Mouse (Mus musculus) natural killer cell, adult 2 months (primary cell): ENCODE results near the gene Coro1c.

Source experiments
- DNase-seq, 2 experiments: peaks; one replicate each; pipeline ENCODE4 v3.0.0; 2022; ENCODE audit warnings: low spot score in 2 of 2

Gene Coro1c

DNA sequence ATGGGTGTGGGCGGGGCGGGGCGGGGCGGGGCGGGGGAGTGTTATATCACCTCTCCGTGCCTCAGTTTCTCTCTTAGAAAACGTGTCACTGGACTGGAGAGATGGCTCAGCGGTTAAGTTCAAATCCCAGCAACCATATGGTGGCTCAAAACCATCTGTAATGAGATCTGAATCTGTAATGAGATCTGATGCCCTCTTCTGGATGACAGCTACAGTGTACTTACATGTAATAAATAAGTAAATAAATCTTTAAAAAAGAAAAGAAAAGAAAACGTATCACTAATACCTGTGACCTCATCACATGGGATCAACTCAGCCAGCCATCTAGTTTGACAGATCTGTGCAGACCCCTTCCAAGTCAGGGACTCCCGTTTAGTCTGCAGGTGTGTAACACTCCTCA is 21.0 kb upstream of the Coro1c start:
- no peak for DNase-seq

DNA sequence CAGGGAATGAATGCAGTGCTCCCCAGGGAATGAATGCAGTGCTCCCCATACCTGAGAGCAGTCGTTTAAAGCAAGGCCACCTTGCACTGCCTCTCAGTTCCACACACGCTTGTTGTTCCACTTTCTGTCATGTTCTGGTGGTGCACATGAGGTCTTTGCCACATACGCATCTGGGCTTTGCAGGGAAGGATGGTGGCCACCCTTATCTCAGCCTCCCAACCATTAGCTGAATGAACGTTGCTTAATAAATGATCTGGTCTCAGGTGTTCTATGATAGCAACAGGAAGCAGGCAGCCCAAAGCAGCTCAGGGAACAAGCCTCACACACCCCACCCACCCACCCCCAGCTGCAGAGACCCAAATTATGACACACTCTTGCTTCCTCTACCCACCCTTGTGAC is 16.1 kb upstream of the Coro1c start:
- DNase-seq: no peak

DNA sequence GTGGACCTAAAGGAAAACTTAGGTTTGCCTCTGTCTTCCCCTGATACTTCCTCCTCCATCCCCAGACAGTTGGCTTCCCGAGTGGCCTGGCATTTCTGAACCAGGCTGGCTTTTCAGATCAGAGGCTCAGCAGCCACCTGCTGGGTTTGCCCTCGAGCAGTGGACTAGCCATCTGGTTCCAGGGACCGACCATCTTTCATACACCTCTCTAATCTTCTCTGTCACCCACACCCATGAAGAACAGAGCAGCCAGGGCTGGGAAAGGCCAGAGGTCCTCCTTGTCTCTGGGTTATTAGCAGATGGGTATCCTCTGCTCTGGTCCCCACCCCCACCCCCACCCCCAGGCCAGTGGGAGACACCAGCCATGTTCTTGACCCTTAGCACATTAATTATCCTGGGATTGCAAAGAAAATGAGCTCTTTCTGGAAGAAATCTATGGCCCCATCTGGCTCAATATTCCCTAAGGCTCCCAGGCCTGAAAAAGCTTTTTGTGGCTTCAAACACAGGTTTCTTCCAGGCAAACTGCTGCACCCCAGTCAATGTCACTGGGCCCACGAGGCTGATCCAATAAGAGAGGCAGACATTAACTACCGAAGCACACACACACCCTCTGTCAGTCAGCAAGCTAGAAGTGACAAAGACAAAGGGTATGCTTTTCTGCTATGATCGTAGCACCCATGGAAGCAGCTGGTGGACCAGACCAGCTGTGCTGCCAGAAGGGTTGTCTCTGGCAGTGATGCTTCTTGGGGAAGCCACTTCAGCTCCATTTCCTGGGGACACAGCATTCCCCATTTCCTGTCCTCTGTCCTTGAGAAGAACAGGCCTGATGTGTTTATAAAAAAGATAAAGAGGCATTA is 13.0 kb upstream of the Coro1c start:
- no peak for DNase-seq

DNA sequence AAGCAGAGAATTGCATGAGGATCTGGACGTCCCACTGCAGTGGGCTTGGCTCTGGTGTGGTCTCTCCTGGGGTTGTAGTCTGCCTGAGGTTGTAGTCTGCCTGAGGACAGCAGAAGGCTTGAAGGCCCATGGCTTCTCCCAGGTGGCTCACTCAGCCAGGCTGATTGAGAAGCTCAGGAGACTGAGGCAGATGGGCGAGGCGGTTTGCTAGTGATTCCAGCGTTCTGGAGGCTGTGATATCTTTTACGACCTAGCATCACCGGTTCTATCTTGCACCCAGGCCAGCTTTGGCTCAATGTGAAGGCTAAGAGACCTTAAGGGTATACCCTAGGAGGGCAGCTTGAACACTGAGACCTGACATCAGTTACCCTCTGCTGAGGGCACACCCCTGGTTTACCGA is 10.5 kb upstream of the Coro1c start:
- DNase-seq: no peak

DNA sequence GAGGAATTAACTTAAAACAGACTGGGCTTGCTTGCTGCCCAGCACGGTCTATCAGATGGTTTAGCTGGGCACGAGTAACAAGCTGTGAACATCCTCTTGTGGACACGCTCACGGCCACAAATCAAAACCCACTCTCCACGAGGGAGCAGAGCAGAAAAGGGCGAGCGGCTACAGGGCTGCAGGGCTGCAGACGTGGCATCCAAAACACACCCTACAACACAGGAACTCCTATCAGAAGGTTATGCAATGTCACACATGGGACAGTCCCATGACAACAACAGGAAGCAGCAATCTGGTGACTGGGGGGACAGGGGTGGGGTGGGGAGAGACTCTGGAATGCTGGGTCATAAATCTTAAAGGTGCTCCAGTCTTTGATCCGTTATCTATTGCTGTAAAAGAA is 10.1 kb upstream of the Coro1c start:
- DNase-seq: peak; percentile 51 to 61

DNA sequence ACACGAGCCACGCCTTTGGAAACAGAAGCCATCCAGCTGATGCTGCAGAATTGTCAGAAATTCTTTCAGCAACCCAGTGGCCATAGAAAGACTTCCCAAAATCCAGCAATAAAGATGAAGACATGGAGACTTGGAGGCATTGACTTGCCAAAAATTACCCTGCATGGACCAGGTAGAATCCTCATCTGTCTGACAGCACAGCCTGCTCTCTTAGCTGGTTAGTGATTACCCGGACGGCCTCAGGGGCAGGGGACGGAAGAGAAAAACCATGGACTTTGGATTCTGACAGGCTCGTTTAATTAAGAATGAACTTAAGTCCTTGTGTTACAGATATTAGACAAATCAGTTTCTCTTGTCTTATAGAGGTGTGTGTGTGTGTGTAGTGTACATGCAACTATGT is 2.1 kb upstream of the Coro1c start:
- no peak for DNase-seq

DNA sequence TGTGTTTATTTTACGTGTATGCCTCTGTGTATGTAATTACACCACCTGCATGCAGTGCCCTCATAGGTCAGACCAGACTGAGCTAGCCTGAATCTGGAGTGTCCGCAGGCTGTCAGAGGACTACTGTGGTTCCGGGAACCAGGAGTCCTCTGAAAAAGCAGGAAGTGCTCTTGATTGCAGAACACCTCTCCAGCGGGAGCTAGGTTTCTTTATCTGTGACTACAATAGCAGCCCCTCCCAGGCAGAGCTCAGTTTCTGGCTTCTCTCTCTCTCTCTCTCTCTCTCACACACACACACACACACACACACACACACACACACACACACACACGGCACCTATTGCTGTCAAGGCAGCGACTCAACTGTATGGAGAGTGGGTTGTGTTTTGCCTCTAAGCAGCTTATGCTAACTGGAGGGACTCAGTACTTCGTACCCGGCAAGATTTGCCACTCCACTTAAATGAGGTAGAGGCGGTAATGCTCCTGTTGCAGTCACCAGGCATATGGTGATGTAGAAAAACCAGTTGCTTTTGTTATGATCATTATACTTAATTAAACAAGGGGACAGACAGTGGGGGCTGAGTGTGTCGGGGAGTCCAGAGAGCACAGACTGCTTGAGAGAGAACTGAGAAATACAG is 1.6 kb upstream of the Coro1c start:
- no peak for DNase-seq

DNA sequence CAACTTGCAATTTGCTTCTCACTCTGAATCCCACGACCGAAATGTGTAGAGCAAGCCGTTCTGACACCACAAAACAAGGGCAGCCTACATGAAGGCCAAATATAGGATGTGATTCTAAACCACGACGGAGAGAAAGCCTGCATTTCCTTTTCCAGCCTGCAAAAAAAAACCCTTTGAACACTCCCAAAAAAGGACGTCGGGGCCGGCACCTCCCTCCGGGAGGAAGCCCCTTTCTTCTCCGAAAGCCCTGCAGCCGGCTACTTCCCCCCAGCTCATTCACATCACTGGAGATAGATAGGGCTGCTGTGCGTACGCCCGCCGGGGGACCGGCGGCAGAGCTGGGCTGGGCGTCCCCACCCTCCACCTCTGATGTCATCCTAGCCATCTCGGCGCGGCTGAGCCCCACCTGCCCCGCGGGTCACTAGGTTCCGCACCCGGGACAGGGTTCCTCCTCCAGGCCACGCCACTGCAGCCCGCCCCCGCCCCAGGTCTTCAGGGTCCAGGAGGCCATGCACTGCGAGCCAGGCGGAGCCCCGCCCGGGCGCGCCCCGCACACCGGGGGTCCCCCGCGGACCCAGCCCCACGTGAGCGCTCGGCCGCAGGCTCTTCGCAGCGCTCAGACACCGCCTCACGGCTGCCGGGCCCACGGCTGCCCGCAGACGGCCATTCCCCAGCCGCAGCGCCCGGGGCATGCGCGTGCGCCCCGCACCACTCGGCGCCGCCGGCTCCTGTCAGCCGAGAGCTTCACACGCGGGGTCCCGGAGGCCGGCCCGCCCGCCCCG is 581 bp downstream of the Coro1c start:
- DNase-seq: peak; percentile 68 to 79

DNA sequence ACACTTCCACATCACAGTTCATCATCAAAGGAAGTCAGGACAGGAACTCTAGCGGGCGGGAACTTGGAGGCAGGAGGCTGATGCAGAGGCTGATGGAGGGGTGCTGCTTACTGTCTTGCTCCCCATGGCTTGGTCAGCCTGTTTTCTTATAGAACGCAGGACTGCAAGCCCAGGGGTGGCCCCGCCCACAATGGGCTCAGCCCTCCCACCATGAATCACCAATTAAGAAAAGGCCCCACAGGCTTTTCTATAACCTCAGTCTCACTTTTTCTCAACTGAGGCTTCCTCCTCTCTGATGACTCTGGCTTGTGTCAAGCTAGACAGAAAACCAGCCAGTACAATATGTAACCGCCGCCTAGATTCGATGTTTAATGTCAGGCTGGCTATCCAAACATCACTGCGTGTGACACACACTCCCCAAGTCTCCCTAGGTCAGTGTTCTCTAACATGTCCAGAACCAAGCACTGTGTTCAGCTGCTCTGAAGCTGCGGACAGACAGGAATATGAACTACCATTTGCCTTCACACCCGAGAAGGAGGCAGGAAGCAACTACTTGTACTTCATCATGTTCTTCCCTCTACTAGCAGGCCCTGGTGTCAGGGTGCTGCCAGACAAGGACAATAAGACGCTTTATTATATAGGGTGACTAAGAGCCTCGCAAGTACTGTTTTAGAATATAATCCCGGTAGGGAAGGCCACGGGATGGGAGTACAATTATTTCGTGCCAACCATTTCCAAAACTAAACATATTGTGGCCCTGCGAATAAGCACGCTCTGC is 1.4 kb downstream of the Coro1c start:
- DNase-seq: peak; percentile 74 to 80

DNA sequence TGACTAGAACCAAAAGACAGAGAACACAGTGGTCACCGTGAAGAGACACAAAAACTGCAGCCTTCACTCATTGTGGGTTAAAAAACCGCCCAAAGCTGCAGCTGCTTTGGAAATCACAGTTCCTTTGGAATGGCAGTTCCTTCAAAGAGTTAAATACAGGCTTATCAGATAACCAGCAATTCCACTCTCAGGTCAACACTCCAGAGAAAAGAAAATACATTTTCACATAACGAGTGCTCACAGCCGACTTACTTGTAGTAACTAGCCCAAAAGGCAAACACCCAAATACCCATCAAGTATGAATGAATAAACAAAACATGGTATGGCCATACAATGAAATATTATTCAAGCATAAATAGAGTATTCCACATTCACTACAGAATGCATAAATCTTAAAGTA is 3.6 kb downstream of the Coro1c start:
- DNase-seq: no peak

DNA sequence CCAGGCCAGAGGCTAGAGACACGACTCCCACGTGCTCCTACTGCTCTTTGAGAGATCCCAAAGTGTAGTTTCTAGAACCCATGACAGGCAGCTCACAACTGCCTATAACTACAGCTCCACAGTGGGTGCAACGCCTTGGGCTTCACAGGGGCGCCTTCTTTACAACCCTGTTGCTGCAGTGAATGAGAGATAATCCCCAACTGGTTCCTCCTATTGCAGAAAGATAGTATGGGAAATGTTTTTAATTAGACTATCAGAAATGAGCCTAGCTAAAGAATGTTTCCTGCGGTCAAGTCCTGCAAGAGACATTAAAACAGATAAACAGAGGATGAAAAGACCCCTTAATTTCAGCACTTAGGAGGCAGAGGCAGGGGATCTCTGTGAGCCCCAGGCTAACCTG is 5.6 kb downstream of the Coro1c start:
- no peak for DNase-seq

DNA sequence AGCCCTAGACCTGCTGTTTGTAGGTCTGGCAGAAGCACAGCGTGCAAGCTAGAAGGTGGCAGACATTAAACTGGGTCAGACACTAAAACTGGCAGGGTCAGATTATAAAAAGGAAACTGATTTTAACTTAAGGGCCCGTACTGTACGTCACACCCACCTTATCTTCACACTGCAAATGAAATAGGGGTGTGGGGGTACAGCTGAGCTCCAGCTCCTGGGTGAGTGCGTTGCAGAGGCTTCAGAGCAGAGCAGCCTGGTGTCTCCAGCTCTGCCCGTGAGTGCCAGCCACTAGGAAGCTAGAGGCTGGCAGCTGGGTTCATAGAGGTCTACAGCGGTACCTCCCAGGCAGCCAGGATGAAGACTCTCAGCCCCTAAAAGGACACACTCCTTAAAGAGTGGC is 6.5 kb downstream of the Coro1c start:
- DNase-seq: peak; percentile 15 to 26

DNA sequence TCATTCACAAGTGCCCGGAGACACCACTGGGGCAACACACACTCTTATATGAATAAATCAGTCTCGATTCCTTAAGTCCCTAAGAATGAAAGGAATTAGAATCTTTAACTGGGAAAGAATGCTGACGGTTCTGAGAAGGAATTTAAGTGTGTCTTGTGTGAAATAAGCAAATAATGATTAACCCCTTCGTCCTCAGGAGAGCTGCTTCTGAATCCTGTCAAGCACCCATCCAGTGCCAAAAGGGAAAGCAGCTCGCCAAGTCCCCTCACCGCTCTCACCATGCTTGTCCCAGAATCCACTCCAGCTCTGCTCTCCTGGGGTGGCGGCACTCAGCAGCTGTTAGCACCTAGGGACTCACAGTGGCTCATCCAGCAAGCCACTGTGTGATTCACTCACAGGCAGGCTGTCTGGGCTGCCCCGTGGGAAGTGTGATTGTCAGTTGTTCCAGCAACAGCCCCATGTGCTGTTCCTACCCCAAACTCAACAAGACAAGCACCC is 7.4 kb downstream of the Coro1c start:
- DNase-seq: no peak

DNA sequence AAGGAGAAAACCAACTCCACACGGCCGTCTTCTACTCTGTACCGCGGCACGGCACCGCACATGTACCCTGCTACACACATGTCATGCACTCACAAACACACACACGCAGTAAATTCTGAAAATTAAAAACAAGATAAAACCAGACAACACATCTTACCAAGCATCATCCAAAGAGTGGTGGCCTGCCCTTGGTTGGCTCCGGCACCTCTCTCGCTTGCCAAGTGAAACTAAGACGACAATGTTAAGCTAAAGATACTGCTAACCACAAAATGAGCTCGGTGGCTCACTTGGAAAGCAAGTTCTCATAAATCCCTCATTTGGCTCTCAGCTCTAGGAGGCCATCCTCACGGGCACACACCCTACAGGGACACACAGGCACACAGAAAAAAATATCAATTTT is 9.0 kb downstream of the Coro1c start:
- peak in 1 of 2 experiments; percentile 21 for DNase-seq

DNA sequence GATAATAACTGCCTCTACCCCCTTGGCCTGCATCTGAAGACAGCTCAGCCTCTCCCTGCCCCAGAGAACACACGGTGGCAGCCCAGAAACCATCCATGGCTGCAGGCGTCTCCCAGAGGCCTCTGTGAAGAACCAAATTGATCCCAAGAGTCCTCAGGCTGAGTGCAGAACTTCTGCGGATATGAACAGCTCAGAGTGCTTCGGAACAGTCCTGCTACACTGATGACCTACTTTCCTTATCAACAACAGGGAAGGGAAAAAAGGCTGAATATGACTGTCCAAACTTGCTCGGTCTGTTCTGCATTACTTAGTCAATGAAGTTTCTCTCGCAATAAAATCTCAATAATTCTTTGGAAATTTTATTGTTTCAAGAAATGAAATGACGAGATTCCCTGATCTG is 16.6 kb downstream of the Coro1c start:
- no peak for DNase-seq

DNA sequence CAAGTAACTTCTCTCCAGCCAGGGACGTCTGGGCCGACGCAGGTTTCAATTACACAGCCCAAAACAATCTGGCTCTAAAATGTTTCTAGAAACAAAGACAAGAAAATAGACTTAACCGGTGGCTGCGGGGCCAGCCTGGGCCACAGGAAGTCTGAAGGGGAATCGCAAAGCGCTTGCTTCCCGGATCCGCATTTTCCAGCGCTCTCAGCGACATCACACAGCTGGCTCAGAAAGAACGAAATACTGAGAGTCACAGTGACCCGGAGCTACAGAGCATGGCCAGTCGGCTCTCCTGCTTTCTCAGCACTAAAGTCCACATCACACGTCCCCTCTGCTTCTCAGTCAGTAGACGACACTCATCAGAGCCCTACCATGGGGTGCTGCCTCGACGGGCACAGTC is 17.7 kb downstream of the Coro1c start:
- no peak for DNase-seq

DNA sequence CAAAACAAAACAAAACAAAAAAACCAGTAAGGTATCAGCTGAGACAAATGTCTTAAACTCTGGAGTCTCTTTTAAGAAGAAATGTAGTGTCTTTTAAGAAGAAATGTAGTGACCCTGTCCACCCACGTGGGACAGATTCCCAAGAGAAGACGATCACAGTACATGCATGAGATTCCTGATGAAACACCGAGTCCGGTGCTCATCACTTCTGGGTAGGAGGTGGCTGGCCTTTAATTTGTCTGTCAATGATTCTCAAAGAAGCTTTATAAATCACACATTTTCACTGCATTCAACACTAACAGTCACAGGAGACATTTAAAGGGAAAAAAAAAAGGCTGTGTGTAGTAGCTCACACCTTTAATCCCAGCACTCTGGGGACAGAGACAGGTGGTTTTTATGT is 18.6 kb downstream of the Coro1c start:
- no peak for DNase-seq

DNA sequence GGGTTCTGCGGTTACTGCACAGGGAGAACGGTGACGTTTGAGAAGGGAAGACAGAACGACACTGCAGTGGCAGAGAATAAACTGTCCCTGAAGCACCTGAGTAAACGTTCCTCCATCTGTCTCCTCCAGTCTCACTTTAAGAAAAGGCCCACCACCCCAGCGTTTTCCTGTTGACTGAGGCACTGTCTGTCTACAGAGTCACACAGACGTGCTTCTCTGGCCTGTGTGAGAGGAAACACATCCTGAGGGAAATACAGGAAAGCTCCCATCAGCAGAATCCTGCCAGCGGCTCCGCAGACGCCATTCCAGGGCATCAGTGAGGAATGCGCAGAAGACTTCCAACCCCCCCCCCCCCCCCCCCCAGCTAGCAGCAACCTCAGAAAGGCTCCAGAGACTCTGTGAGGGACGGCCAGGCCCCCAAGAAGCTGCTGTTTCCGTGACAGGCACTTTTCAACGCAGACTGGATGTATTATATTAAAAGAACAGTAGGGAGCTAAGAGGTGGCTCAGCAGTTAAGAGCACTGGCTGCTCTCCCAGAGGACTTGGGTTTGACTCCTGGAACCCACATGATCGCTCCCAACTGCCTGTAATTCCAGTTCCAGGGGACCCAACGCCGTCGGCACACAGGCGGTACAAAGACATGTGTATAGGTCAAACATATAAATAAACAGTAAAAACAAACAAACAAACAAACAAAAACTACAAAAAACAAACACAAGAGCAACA is 19.2 kb downstream of the Coro1c start:
- no peak for DNase-seq

DNA sequence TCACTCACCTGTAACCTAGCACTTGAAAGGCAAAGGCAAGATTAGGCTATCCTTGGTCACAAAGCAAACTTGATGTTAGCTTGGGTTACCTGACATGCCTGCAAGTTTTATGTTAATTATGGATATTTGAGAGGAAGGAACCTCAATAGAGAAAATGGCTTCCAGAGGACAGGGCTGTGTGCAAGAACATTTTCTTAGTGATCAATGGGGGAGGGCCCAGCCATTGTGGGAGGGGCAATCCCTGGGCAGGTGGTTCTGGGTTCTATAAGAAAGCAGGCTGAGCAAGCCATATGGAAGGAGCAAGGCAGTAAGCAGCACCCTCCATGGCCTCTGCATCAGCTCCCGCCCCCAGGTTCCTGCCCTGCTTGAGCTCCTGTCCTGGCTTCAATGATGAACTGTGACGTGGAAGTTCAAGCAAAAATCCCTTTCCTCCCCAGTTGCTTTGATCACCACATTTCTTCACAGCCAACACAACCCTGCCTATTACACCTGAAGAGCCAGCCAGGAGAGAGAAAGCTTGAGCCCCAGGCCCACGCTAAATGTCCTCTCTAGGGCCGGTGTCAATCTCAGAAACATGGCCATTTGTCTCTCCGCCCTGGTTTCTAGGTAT is 20.3 kb downstream of the Coro1c start:
- DNase-seq: no peak

DNA sequence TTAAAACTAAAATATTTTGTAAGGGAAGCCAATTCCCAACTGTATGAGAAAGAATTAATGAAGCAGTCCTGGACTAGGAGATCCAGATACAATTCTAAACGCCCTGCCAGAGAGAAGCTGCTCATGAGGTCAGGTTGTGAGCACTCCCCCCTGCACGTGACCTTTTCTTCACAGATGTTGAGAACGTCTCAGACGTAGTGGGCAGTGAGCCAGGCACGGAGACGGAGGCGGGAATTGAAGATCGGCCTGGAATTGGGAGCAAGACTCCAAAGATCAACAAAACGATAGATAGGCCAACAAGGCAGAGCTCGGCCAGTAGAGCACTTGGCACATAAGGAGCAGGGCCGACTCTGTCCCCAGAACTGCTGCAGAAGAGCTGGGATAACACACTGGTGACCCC is 21.4 kb downstream of the Coro1c start:
- DNase-seq: no peak

DNA sequence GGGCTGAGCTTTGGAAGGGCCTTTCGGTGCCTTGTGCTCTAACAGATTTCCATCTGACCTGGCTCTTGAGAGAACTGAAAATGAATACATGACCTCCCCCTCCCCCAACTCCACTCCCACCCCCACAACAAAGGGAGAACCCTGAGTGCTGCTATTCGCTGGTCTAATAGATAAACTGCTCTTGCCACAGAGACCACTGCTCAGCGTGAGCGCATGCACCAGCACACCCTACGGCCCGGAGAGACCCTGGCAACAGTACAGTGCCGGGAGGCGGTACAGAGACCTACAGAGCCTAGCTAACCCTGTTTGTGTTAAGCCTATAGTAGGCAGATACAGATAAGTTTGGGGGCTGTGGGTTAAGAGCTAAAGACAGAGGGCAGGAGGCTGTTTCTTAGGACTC is 22.9 kb downstream of the Coro1c start:
- DNase-seq: no peak
